Mouse (Mus musculus) heart, embryonic 11.5 days (tissue): Measurements from ENCODE around the gene Hoxa4. TPM values are rescaled to one million over a fixed set of nuclear protein-coding genes. Genes with fewer than 3 reads are reported as not detected.

Experiments
- ATAC-seq: fragments of 200-750 bp; cut with Nextera tagmentation; replicated peaks from 2 replicates; pipeline ENCODE4 v1.8.0; 2017; ENCODE audit warnings: moderate library complexity; ENCODE audit not compliant: insufficient number of reproducible peaks, low FRiP score, low TSS enrichment
- H3K27ac ChIP-seq: fragments of 300-500 bp; sonication (generic); 2 replicates; pipeline ENCODE4 v1.5.1; 2014; ENCODE audit warnings: mild to moderate bottlenecking, low read depth, low read length
- H3K27me3 ChIP-seq: fragments of 300-500 bp; sonication (generic); 2 replicates; pipeline ENCODE4 v1.6.1; 2014; ENCODE audit warnings: mild to moderate bottlenecking, low read length, mixed read lengths; ENCODE audit not compliant: control insufficient read depth, insufficient read depth
- H3K36me3 ChIP-seq: fragments of 300-500 bp; sonication (generic); 2 replicates; pipeline ENCODE4 v1.6.1; 2014; ENCODE audit warnings: mild to moderate bottlenecking, low read length, moderate library complexity, mixed read lengths; ENCODE audit not compliant: control insufficient read depth, insufficient read depth
- H3K4me1 ChIP-seq: fragments of 300-500 bp; sonication (generic); 2 replicates; pipeline ENCODE4 v1.6.1; 2014; ENCODE audit warnings: low read length; ENCODE audit not compliant: control insufficient read depth, insufficient read depth
- H3K4me2 ChIP-seq: fragments of 300-500 bp; sonication (generic); 2 replicates; pipeline ENCODE4 v1.6.1; 2014; ENCODE audit warnings: mild to moderate bottlenecking, moderate library complexity
- H3K4me3 ChIP-seq: fragments of 300-500 bp; sonication (generic); 2 replicates; pipeline ENCODE4 v1.5.1; 2014; ENCODE audit warnings: low read depth, low read length
- H3K9ac ChIP-seq: fragments of 300-500 bp; sonication (generic); 2 replicates; pipeline ENCODE4 v1.6.1; 2014; ENCODE audit warnings: mild to moderate bottlenecking, low read depth, low read length, moderate library complexity
- H3K9me3 ChIP-seq: fragments of 300-500 bp; sonication (generic); replicated peaks from 2 replicates; pipeline ENCODE4 v1.6.1; 2016; ENCODE audit warnings: low read length; ENCODE audit not compliant: control insufficient read depth
- WGBS: fragments of 180-500 bp; shearing (Covaris S2); extraction: QIAGEN DNeasy Blood & Tissue Kit; methylation state at CpG from one replicate; pipeline ENCODE4 v1.1.7; 2014; ENCODE audit not compliant: insufficient replicate concordance; 5-methylcytosine and 5-hydroxymethylcytosine counted together
- polyA plus RNA-seq: library from polyadenylated mRNA; unstranded; fragments of >200 nt; fragmentation: Nextera tagmentation; extraction: Ambion mirVana; gene quantifications from 2 replicates; pipeline ENCODE4 v1.2.1, GENCODE M21; 2014

Gene Hoxa4
- polyA plus RNA-seq: 0.68 and 1.4 TPM in 2 replicates

GRCm38 (mm10) chr6:52190906-52191810, at the start of gene Hoxa4:
Gene Hoxa4, minus strand, starts transcription at chr6:52191753.
- peaks cover 97% of the 10 kb centered on the region for H3K27me3 ChIP-seq
- no peaks in the 10 kb centered on the region for H3K36me3 ChIP-seq
- peak within 1 kb of the TSS; percentile 17; the same call in 1 of the 2 replicates for H3K27ac ChIP-seq
- peak within 1 kb of the TSS; percentile 78 for H3K4me2 ChIP-seq
- peak within 1 kb of the TSS; percentile 61; the same call in 1 of the 2 replicates for H3K9ac ChIP-seq
- H3K4me3 ChIP-seq: peak within 1 kb of the TSS; percentile 53
- no peak for ATAC-seq
- H3K9me3 ChIP-seq: no peaks in the 10 kb centered on the region
- WGBS: under 1% methylated on average over 59 of the region's 102 CpGs
- H3K4me1 ChIP-seq: peaks cover 11% of the 10 kb centered on the region; the same call in 1 of the 2 replicates

- Histone ChIP-seq H3K36me3 (no peaks in the 10 kb centered on the region), H3K27me3 (peaks cover 92% of the 10 kb centered on the region), H3K9ac (no peak overlapping the region), H3K9me3 (no peaks in the 10 kb centered on the region), H3K4me2 (no peak overlapping the region), H3K4me3 (no peak overlapping the region), H3K4me1 (peaks cover 5% of the 10 kb centered on the region; the same call in 1 of the 2 replicates), H3K27ac (no peak overlapping the region)
- 1% methylated on average over 9 of the region's 9 CpGs for WGBS
- no peak for ATAC-seq
These were observed 49.6 kb upstream of the Hoxa4 start for GRCm38 (mm10) chr6:52241001-52241621.

GRCm38 (mm10) chr6:52240389-52241000, 48.9 kb upstream of the Hoxa4 start, which contains the start of gene Hoxa10:
Gene Hoxa10, minus strand, starts transcription at chr6:52240854.
- Histone ChIP-seq H3K36me3 (no peaks in the 10 kb centered on the region), H3K9me3 (no peaks in the 10 kb centered on the region), H3K27ac (no peak within 1 kb of the TSS), H3K4me1 (peaks cover 5% of the 10 kb centered on the region; the same call in 1 of the 2 replicates), H3K9ac (no peak within 1 kb of the TSS), H3K4me2 (peak within 1 kb of the TSS; percentile 22), H3K4me3 (peak within 1 kb of the TSS; percentile 15; the same call in 1 of the 2 replicates), H3K27me3 (peaks cover 92% of the 10 kb centered on the region)
- ATAC-seq: no peak
- whole genome bisulfite sequencing: 1% methylated on average over 35 of the region's 35 CpGs

GRCm38 (mm10) chr6:52239625-52240388, 48.3 kb upstream of the Hoxa4 start:
- no peak for ATAC-seq
- Histone ChIP-seq H3K9me3 (no peaks in the 10 kb centered on the region), H3K36me3 (no peaks in the 10 kb centered on the region), H3K9ac (no peak overlapping the region), H3K27ac (no peak overlapping the region), H3K4me2 (peak overlapping the region; percentile 22), H3K4me1 (no peaks in the 10 kb centered on the region), H3K4me3 (peak overlapping the region; percentile 15; the same call in 1 of the 2 replicates), H3K27me3 (peaks cover 92% of the 10 kb centered on the region)
- 1% methylated on average over 30 of the region's 30 CpGs for WGBS

- Histone ChIP-seq H3K4me1 (0 out of 2 replicates have a peak, but pooled peaks cover 3% of the 10 kb centered on the region), H3K36me3 (no peaks in the 10 kb centered on the region), H3K27me3 (peaks cover 92% of the 10 kb centered on the region), H3K9ac (no peak overlapping the region), H3K9me3 (no peaks in the 10 kb centered on the region), H3K4me2 (no peak overlapping the region), H3K27ac (no peak overlapping the region), H3K4me3 (no peak overlapping the region)
- 3% methylated on average over 7 of the region's 7 CpGs for WGBS
- ATAC-seq: no peak
These were observed 47.4 kb upstream of the Hoxa4 start for GRCm38 (mm10) chr6:52238976-52239375.

- H3K36me3 ChIP-seq: no peaks in the 10 kb centered on the region
- H3K4me2 ChIP-seq: no peak overlapping the region
- H3K9ac ChIP-seq: no peak overlapping the region
- H3K4me1 ChIP-seq: 0 out of 2 replicates have a peak, but pooled peaks cover 3% of the 10 kb centered on the region
- no peak overlapping the region for H3K4me3 ChIP-seq
- WGBS: 2% methylated on average over 7 of the region's 7 CpGs
- no peak overlapping the region for H3K27ac ChIP-seq
- no peaks in the 10 kb centered on the region for H3K9me3 ChIP-seq
- ATAC-seq: no peak
- H3K27me3 ChIP-seq: peaks cover 92% of the 10 kb centered on the region
These were observed 46.6 kb upstream of the Hoxa4 start for GRCm38 (mm10) chr6:52238155-52238545.

GRCm38 (mm10) chr6:52237346-52238154, 46.0 kb upstream of the Hoxa4 start:
- Histone ChIP-seq H3K4me1 (0 out of 2 replicates have a peak, but pooled peaks cover 3% of the 10 kb centered on the region), H3K27ac (no peak overlapping the region), H3K4me3 (no peak overlapping the region), H3K4me2 (no peak overlapping the region), H3K9me3 (no peaks in the 10 kb centered on the region), H3K36me3 (no peaks in the 10 kb centered on the region), H3K9ac (no peak overlapping the region), H3K27me3 (peaks cover 92% of the 10 kb centered on the region)
- ATAC-seq: no peak
- 8% methylated on average over 10 of the region's 10 CpGs for WGBS
